Mouse (Mus musculus): ENCODE data around the gene Kdm3a. TPM values are rescaled to one million over a fixed set of nuclear protein-coding genes. Genes with fewer than 3 reads are reported as not detected.

Gene Kdm3a
- polyA plus RNA-seq, 1 experiment from 2014 or later: 26.4 TPM

GRCm38 (mm10) chr6:71607756-71608155 is 25.0 kb downstream of the Kdm3a start:
- Histone ChIP-seq H3K9ac (ENCODE audit: low read depth, low read length) (no peak overlapping the region), H3K9me3 (replicated peaks; ENCODE audit: low read length) (no peaks in the 10 kb centered on the region), H3K4me1 (replicated peaks; ENCODE audit: insufficient read depth, low read length) (no peaks in the 10 kb centered on the region), H3K27ac (no peak overlapping the region), H3K4me3 (replicated peaks; ENCODE audit: low read depth, low read length) (no peak overlapping the region), H3K36me3 (ENCODE audit: insufficient read depth, low read length) (peaks cover 34% of the 10 kb centered on the region), H3K27me3 (ENCODE audit: insufficient read depth, low read length) (no peaks in the 10 kb centered on the region), H3K4me2 (ENCODE audit: low read length) (no peak overlapping the region)
- DNase-seq (ENCODE audit: low spot score): no peak
- no peak for ATAC-seq (replicated peaks; ENCODE audit: low FRiP score, low read depth)
- 74% methylated on average over 3 of the region's 3 CpGs for WGBS
- no peak for TF ChIP-seq CTCF (IDR thresholded peaks at IDR 0.05; ENCODE audit: low read depth)

GRCm38 (mm10) chr6:71590154-71590553 is 42.6 kb downstream of the Kdm3a start:
- whole genome bisulfite sequencing: 92% methylated on average over 4 of the region's 4 CpGs
- no peak overlapping the region for H3K4me3 ChIP-seq (replicated peaks; ENCODE audit: low read depth, low read length)
- ATAC-seq (replicated peaks; ENCODE audit: low FRiP score, low read depth) (no peak), DNase-seq (ENCODE audit: low spot score) (no peak)
- no peak overlapping the region for H3K4me2 ChIP-seq (ENCODE audit: low read length)
- H3K27me3 ChIP-seq (ENCODE audit: insufficient read depth, low read length): no peaks in the 10 kb centered on the region
- no peak overlapping the region for H3K27ac ChIP-seq
- no peak overlapping the region for H3K9ac ChIP-seq (ENCODE audit: low read depth, low read length)
- peaks cover 65% of the 10 kb centered on the region for H3K36me3 ChIP-seq (ENCODE audit: insufficient read depth, low read length)
- H3K9me3 ChIP-seq (replicated peaks; ENCODE audit: low read length): no peaks in the 10 kb centered on the region
- no peak for TF ChIP-seq CTCF (IDR thresholded peaks at IDR 0.05; ENCODE audit: low read depth)
- H3K4me1 ChIP-seq (replicated peaks; ENCODE audit: insufficient read depth, low read length): no peaks in the 10 kb centered on the region

- Histone ChIP-seq H3K4me2 (ENCODE audit: low read length) (no peak overlapping the region), H3K4me1 (replicated peaks; ENCODE audit: insufficient read depth, low read length) (no peaks in the 10 kb centered on the region), H3K9me3 (replicated peaks; ENCODE audit: low read length) (no peaks in the 10 kb centered on the region), H3K36me3 (ENCODE audit: insufficient read depth, low read length) (peaks cover 59% of the 10 kb centered on the region), H3K4me3 (replicated peaks; ENCODE audit: low read depth, low read length) (no peak overlapping the region), H3K27me3 (ENCODE audit: insufficient read depth, low read length) (no peaks in the 10 kb centered on the region), H3K27ac (no peak overlapping the region), H3K9ac (ENCODE audit: low read depth, low read length) (no peak overlapping the region)
- no peak for TF ChIP-seq CTCF (IDR thresholded peaks at IDR 0.05; ENCODE audit: low read depth)
- WGBS: 100% methylated on average over 1 of the region's 1 CpGs
- ATAC-seq (replicated peaks; ENCODE audit: low FRiP score, low read depth) (no peak), DNase-seq (ENCODE audit: low spot score) (no peak)
These were observed 43.4 kb downstream of the Kdm3a start for GRCm38 (mm10) chr6:71589401-71589800.

DNA sequence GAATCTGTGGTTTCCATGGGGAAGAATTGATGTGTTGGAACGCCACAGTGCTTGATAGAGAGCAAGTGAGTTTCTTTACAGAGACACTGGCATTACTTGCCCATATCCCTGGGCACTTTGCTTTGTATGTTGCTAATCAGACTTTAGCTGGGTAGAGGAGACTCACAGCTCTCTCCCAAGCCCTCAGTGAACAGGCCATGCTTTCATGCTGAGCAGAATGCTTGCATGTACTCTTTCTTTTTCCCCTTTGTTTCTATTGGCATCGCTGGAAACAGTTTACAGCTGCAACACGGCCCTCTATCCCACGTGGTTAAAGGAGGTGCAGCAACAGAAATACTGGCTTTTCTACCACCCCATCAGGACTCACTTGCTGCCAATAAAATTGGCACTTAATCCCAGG is 49.6 kb downstream of the Kdm3a start:
- H3K9me3 ChIP-seq (replicated peaks; ENCODE audit: low read length): no peaks in the 10 kb centered on the region
- H3K4me3 ChIP-seq (replicated peaks; ENCODE audit: low read depth, low read length): no peak overlapping the region
- H3K9ac ChIP-seq (ENCODE audit: low read depth, low read length): no peak overlapping the region
- ATAC-seq (replicated peaks; ENCODE audit: low FRiP score, low read depth): no peak
- H3K4me2 ChIP-seq (ENCODE audit: low read length): no peak overlapping the region
- no peaks in the 10 kb centered on the region for H3K27me3 ChIP-seq (ENCODE audit: insufficient read depth, low read length)
- H3K4me1 ChIP-seq (replicated peaks; ENCODE audit: insufficient read depth, low read length): no peaks in the 10 kb centered on the region
- H3K27ac ChIP-seq: no peak overlapping the region
- no peak for DNase-seq (ENCODE audit: low spot score)
- H3K36me3 ChIP-seq (ENCODE audit: insufficient read depth, low read length): peaks cover 24% of the 10 kb centered on the region
- 61% methylated on average over 4 of the region's 4 CpGs for WGBS
- no peak for TF ChIP-seq CTCF (IDR thresholded peaks at IDR 0.05; ENCODE audit: low read depth)

DNA sequence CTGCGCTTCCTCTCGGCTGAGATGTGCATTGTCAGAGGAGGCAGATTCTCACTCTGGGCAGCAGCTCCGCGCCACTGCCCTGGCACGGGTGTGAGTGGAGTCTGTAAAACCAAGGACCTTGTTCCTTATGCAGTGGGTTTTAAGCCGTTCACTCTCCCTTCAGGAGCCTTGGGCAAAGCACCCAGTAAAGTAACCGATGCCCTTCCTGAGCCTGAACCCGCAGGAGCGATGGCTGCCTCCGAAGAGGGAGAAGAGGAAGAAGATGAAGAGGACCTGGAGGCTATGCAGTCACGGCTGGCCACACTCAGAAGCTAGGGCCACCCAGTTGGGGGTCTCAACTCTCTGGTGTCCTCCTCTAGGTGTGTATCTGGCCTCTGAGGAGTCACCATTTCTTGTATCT is 53.3 kb downstream of the Kdm3a start:
- H3K27ac ChIP-seq: no peak overlapping the region
- DNase-seq (ENCODE audit: low spot score) (no peak), ATAC-seq (replicated peaks; ENCODE audit: low FRiP score, low read depth) (no peak)
- H3K4me3 ChIP-seq (replicated peaks; ENCODE audit: low read depth, low read length): no peak overlapping the region
- no peaks in the 10 kb centered on the region for H3K9me3 ChIP-seq (replicated peaks; ENCODE audit: low read length)
- peaks cover 22% of the 10 kb centered on the region for H3K36me3 ChIP-seq (ENCODE audit: insufficient read depth, low read length)
- 94% methylated on average over 11 of the region's 11 CpGs for WGBS
- TF ChIP-seq CTCF (IDR thresholded peaks at IDR 0.05; ENCODE audit: low read depth): no peak
- H3K4me1 ChIP-seq (replicated peaks; ENCODE audit: insufficient read depth, low read length): no peaks in the 10 kb centered on the region
- H3K27me3 ChIP-seq (ENCODE audit: insufficient read depth, low read length): no peaks in the 10 kb centered on the region
- H3K4me2 ChIP-seq (ENCODE audit: low read length): no peak overlapping the region
- no peak overlapping the region for H3K9ac ChIP-seq (ENCODE audit: low read depth, low read length)

DNA sequence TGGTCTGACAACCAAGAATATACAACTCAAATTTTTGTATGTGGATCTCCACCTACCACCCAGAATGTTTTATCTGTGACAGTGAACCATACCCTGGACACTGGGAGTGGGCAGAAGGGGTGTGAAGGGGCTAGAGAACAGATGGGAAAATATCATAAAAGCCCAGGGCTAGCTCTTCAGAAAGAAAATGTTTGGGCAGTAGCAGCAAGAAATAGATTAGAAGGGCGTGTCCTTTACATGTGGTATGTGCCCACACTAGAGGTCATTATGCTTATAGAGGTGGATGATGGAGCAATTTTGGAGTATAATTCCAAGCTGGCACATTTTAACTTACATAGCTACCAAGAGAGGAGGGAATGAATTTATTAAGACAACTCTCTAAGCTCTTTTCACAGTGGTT is 57.4 kb downstream of the Kdm3a start:
- H3K9ac ChIP-seq (ENCODE audit: low read depth, low read length): no peak overlapping the region
- no peaks in the 10 kb centered on the region for H3K4me1 ChIP-seq (replicated peaks; ENCODE audit: insufficient read depth, low read length)
- no peak overlapping the region for H3K27ac ChIP-seq
- no peak for TF ChIP-seq CTCF (IDR thresholded peaks at IDR 0.05; ENCODE audit: low read depth)
- 92% methylated on average over 1 of the region's 1 CpGs for WGBS
- no peak for ATAC-seq (replicated peaks; ENCODE audit: low FRiP score, low read depth)
- no peaks in the 10 kb centered on the region for H3K9me3 ChIP-seq (replicated peaks; ENCODE audit: low read length)
- H3K4me3 ChIP-seq (replicated peaks; ENCODE audit: low read depth, low read length): no peak overlapping the region
- H3K27me3 ChIP-seq (ENCODE audit: insufficient read depth, low read length): no peaks in the 10 kb centered on the region
- no peak overlapping the region for H3K4me2 ChIP-seq (ENCODE audit: low read length)
- peaks cover 24% of the 10 kb centered on the region for H3K36me3 ChIP-seq (ENCODE audit: insufficient read depth, low read length)
- no peak for DNase-seq (ENCODE audit: low spot score)

DNA sequence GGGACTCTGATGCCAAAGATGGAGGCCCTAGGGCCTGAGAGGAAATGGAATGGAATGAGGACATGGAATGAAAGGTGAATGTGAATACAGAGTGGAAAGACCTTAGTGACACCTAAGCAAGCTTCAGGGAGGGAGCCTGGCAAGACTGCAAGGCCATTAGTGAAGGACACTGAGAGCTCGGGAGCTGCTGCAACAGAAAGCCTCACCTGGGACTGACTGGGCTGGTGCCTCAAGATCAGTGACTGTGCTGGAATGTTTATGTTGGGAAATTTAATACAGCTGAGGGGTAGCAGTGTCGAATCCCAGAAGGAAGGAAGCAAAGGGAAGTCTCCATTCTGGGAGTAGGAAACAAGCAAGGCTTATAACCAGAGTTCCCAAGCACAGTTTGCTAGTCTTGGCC is 63.8 kb downstream of the Kdm3a start:
- ATAC-seq (replicated peaks; ENCODE audit: low FRiP score, low read depth) (no peak), DNase-seq (ENCODE audit: low spot score) (peak; percentile 38)
- no peak overlapping the region for H3K4me2 ChIP-seq (ENCODE audit: low read length)
- H3K4me1 ChIP-seq (replicated peaks; ENCODE audit: insufficient read depth, low read length): 0 out of 2 replicates have a peak, but pooled peaks cover 4% of the 10 kb centered on the region
- H3K4me3 ChIP-seq (replicated peaks; ENCODE audit: low read depth, low read length): no peak overlapping the region
- H3K27ac ChIP-seq: no peak overlapping the region
- H3K27me3 ChIP-seq (ENCODE audit: insufficient read depth, low read length): no peaks in the 10 kb centered on the region
- no peak overlapping the region for H3K9ac ChIP-seq (ENCODE audit: low read depth, low read length)
- H3K36me3 ChIP-seq (ENCODE audit: insufficient read depth, low read length): peaks cover 10% of the 10 kb centered on the region; the same call in 1 of the 2 replicates
- WGBS: 25% methylated on average over 2 of the region's 2 CpGs
- TF ChIP-seq CTCF (IDR thresholded peaks at IDR 0.05; ENCODE audit: low read depth): no peak
- H3K9me3 ChIP-seq (replicated peaks; ENCODE audit: low read length): no peaks in the 10 kb centered on the region

Measured in kidney, postnatal 0 days (tissue).